Mouse (Mus musculus): ENCODE results near the gene Gm13279.
A peak's percentile ranks its signal among the peaks of the same experiment; 100 is the strongest.
"Not testable (repeated sequence)": the region's sequence is repeated elsewhere in the genome, so short reads cannot be mapped to it uniquely, and the experiment has no call there.

Gene Gm13279

DNA sequence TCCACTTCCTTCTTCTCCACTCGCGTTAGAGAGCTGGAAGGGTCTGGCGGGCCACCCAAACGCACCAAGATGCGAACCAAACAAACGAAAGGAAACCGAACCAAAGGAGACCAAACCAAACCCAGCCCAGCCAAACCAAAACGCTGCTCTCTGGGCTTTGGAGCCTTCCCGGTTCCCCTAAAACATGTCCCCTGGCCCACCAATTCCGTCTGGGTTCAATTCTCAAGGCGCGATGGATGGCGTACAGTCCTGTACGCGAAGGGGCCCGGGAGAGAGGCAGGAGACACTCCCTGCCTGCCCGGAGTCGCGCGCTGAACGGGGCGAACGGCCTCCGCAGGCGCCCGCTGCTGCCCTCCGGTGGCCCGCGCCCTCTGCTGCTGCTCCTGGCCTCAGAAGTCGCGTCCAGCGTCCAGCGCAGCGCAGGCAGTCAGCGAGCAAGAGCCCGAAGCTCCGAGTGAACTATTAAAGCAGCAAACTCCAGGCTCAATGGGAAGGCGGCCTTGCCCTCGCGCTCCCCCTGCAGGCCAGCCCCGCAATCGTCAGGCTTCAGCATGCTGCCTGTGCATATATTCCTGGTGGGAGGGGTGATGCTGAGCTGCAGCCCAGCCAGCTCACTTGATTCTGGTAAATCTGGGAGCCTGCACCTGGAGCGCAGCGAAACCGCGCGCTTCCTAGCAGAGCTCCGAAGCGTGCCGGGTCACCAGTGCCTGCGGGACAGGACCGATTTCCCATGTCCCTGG is 3.1 kb upstream of the Gm13279 start, which contains the start of gene Gm13275:
Gene Gm13275 (plus strand): TSS at position 552 of the 740 bp plus-strand sequence.
- DNase-seq (ENCODE audit: low read depth in 2 of 2, low spot score in 2 of 2) = peak; percentile 79 to 86

DNA sequence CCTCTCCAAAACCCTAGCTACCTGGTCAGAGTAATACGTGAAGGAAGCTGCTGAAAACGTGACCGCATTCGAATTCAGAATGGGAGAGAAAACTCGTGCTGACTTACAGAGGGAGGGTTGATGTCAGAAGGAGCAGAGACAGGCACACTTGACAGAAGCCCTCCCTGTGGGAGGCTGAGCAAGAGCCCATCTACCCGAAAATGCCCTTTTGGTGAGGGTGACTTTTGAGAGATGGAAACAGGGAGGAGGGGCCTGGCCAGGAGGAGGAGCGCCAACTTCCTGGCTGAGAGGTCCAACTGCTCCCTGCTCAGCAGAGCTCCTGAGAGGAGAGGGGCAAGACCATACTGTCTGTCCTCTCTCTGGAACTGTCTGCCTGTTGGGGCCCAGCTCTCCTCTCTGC is 2.2 kb downstream of the Gm13279 start, which contains the start of gene Gm13285:
Gene Gm13285 (plus strand): TSS at position 301 of the 400 bp plus-strand sequence.
- DNase-seq (ENCODE audit: low read depth in 2 of 2, low spot score in 2 of 2) = not testable (repeated sequence)

DNA sequence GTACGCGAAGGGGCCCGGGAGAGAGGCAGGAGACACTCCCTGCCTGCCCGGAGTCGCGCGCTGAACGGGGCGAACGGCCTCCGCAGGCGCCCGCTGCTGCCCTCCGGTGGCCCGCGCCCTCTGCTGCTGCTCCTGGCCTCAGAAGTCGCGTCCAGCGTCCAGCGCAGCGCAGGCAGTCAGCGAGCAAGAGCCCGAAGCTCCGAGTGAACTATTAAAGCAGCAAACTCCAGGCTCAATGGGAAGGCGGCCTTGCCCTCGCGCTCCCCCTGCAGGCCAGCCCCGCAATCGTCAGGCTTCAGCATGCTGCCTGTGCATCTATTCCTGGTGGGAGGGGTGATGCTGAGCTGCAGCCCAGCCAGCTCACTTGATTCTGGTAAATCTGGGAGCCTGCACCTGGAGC is 5.8 kb downstream of the Gm13279 start, which contains the start of gene Gm13287:
Gene Gm13287 (plus strand): TSS at position 301 of the 400 bp plus-strand sequence.
- DNase-seq (ENCODE audit: low read depth in 2 of 2, low spot score in 2 of 2) = not testable (repeated sequence)

DNA sequence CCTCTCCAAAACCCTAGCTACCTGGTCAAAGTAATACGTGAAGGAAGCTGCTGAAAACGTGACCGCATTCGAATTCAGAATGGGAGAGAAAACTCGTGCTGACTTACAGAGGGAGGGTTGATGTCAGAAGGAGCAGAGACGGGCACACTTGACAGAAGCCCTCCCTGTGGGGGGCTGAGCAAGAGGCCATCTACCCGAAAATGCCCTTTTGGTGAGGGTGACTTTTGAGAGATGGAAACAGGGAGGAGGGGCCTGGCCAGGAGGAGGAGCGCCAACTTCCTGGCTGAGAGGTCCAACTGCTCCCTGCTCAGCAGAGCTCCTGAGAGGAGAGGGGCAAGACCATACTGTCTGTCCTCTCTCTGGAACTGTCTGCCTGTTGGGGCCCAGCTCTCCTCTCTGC is 8.0 kb downstream of the Gm13279 start, which contains the start of gene Gm13288:
Gene Gm13288 (plus strand): TSS at position 301 of the 400 bp plus-strand sequence.
- DNase-seq (ENCODE audit: low read depth in 2 of 2, low spot score in 2 of 2) = not testable (repeated sequence)

DNA sequence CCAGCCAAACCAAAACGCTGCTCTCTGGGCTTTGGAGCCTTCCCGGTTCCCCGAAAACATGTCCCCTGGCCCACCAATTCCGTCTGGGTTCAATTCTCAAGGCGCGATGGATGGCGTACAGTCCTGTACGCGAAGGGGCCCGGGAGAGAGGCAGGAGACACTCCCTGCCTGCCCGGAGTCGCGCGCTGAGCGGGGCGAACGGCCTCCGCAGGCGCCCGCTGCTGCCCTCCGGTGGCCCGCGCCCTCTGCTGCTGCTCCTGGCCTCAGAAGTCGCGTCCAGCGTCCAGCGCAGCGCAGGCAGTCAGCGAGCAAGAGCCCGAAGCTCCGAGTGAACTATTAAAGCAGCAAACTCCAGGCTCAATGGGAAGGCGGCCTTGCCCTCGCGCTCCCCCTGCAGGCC is 8.6 kb downstream of the Gm13279 start:
- DNase-seq (ENCODE audit: low read depth in 2 of 2, low spot score in 2 of 2) = peak in 1 of 2 experiments; percentile 8

DNA sequence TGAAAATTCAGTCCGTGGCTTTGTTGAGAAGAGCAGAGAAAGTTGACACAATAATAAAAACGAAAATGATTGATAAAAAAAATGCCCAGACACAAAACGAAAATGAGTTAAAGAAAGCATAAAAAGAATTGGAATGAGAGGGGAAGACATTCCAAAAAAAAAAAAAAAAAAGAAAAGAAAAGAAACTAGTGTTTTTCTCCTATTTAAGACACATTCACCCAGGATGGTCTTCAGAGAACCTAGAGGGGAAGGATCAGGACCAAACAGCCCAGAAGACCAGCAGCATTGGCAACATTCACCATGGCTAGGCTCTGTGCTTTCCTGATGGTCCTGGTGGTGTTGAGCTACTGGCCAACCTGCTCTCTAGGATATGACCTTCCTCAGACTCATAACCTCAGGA is 18.7 kb downstream of the Gm13279 start, which contains the start of gene Ifna7:
Gene Ifna7 (plus strand): TSS at position 301 of the 400 bp plus-strand sequence.
- no peak for DNase-seq (ENCODE audit: low read depth in 2 of 2, low spot score in 2 of 2)

DNA sequence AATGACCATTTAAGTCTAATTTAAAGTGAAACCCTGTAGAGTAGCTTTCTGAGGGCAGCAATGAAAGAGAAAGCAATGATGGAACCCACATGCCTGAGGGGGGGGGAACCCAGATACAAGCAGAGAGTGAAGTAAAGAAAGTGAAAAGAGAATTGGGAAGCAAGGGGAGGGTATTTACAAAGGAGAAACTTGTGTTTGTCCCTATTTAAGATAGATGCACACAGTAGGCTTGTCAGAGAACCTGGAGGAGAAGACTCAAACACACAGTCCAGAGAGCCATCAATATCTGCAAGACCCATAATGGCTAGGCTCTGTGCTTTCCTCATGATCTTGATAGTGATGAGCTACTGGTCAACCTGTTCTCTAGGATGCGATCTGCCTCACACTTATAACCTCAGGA is 22.5 kb downstream of the Gm13279 start, which contains the start of gene Ifna11:
Gene Ifna11 (plus strand): TSS at position 301 of the 400 bp plus-strand sequence.
- no peak for DNase-seq (ENCODE audit: low read depth in 2 of 2, low spot score in 2 of 2)

DNA sequence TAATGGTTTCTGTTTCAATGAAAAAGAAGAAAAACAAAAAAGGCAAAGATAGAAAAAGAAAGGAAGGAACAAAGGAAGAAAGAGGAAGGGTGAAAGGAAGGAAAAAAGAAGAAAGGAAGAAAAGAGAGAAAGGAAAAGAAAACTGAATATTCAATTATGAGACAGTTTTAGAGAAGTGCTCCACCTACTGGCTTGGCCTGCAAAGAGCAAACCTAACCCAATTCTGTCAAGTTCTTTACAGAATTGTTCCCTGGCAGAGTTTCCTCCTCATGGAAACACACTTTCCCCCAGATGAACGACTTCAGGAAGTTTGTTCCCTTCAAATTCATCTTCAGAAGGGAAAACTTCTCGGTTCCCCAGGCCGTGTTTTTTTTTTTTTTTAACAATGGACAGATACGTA is 25.8 kb downstream of the Gm13279 start:
- DNase-seq (ENCODE audit: low read depth in 2 of 2, low spot score in 2 of 2) = peak in 1 of 2 experiments; percentile 25

DNA sequence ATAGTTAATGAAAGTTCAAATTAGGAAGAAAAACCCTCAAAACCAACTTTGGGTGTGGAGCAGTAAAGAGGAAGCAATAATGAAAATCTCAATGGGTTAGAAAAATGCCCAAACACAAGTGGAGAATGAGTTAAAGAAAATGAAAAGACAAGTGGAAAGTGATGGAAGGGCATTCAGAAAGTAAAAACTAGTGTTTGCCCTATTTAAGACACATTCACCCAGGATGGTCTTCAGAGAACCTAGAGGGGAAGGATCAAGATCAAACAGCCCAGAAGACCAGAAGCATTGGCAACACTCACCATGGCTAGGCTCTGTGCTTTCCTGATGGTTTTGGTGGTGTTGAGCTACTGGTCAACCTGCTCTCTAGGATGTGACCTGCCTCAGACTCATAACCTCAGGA is 29.9 kb downstream of the Gm13279 start, which contains the start of gene Ifna6:
Gene Ifna6 (plus strand): TSS at position 301 of the 400 bp plus-strand sequence.
- DNase-seq (ENCODE audit: low read depth in 2 of 2, low spot score in 2 of 2) = not testable (repeated sequence)

DNA sequence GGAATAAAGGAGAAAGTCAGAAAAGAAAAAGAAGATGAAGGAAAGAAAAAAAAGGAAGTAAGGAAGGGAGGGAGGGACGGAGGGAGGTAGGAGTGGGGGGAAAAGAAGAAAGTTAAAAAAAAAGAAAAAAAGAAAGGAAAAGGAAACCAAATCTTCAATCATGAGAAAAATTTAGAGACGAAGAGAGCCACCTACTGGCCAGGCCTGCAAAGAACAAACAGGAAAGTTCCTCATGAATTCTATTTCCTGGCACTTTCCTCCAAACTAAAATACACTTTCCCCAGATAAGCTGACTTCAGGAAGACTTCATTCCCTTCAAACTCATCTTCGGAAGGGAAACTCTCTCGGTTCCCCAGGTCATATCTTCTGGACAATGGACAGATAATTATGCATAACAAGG is 33.3 kb downstream of the Gm13279 start:
- peak in 1 of 2 experiments; percentile 37 for DNase-seq (ENCODE audit: low read depth in 2 of 2, low spot score in 2 of 2)

DNA sequence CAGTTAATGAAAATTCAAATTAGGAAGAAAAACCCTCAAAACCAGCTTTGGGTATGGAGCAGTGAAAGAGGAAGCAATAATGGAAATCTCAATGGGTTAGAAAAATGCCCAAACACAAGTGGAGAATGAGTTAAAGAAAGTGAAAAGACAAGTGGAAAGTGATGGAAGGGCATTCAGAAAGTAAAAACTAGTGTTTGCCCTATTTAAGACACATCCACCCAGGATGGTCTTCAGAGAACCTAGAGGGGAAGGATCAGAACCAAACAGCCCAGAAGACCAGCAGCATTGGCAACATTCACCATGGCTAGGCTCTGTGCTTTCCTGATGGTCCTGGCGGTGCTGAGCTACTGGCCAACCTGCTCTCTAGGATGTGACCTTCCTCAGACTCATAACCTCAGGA is 38.0 kb downstream of the Gm13279 start, which contains the start of gene Ifna5:
Gene Ifna5 (plus strand): TSS at position 301 of the 400 bp plus-strand sequence.
- not testable (repeated sequence) for DNase-seq (ENCODE audit: low read depth in 2 of 2, low spot score in 2 of 2)

DNA sequence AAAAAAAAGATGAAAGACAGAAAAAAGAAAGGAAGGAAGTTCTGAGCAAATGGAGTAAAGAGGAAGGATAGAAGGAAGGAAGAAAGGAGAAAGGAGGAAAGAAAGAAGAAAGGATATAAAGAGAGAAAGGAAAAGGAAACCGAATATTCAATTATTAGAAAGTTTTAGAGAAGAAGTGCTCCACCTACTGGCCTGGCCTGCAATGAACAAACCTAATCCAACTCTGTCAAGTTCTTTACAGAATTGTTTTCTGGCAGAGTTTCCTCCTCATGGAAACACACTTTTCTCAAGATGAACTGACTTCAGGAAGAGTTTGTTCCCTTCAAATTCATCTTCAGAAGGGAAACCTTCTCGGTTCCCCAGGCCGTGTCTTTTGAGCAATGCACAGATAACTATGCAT is 41.6 kb downstream of the Gm13279 start:
- peak in 1 of 2 experiments; percentile 15 for DNase-seq (ENCODE audit: low read depth in 2 of 2, low spot score in 2 of 2)

DNA sequence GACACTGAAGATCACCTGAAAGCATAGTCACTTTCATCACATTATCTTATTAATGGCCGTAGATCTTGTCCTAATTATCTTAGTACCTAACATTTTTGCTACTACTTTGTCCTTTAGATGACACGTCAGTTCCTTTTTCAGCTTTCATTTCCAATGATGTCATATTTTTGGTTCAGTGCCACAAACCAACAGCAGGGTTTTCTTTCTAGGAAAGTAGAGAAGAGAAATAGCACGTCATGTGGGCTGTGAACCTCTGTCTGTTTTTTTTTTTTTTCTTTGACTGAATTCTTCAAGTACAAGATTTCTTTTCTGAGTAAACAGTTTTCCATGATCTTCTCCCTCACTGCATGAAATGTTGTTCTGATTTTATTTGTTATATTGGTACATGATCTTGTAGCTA is 42.9 kb downstream of the Gm13279 start:
- no peak for DNase-seq (ENCODE audit: low read depth in 2 of 2, low spot score in 2 of 2)

DNA sequence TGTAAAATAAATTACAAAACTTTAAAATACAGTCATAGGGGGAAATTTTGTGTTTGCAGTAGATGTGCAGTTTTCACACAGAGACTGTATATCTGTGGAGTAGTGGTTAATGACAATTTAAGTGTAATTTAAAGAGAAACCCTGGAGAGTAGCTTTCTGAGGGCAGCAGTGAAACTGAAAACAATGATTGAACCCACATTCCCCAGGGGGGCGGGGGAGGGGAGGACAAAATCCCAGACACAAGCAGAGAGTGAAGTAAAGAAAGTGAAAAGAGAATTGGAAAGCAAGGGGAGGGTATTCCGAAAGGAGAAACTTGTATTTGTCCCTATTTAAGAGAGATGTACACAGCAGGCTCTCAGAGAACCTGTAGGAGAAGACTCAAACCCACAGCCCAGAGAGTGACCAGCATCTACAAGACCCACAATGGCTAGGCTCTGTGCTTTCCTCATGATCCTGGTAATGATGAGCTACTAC is 44.3 kb downstream of the Gm13279 start, which contains the start of gene Ifna4:
Gene Ifna4 (plus strand): TSS at position 424 of the 474 bp plus-strand sequence.
- no peak for DNase-seq (ENCODE audit: low read depth in 2 of 2, low spot score in 2 of 2)

DNA sequence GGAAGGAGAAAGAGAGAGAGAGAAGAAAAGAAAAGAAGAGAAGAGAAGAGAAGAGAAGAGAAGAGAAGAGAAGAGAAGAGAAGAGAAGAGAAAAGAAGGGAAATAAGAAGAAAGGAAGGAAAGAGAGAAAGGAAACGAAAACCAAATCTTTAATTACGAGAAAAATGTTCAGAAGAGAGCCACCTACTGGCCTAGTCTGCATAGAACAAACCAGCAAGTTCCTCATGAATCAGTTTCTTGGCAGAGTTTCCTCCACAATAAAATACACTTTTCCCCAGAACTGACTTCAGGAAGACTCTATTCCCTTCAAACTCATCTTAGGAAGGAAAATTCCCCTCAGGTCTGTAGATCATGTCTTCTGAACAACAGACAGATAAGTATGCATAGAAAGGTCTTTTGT is 48.1 kb downstream of the Gm13279 start:
- DNase-seq (ENCODE audit: low read depth in 2 of 2, low spot score in 2 of 2) = peak in 1 of 2 experiments; percentile 21
